Mouse (Mus musculus): ENCODE results near the gene Gm4312.
"Not testable (repeated sequence)": the region's sequence is repeated elsewhere in the genome, so short reads cannot be mapped to it uniquely, and the experiment has no call there.

Gene Gm4312

DNA sequence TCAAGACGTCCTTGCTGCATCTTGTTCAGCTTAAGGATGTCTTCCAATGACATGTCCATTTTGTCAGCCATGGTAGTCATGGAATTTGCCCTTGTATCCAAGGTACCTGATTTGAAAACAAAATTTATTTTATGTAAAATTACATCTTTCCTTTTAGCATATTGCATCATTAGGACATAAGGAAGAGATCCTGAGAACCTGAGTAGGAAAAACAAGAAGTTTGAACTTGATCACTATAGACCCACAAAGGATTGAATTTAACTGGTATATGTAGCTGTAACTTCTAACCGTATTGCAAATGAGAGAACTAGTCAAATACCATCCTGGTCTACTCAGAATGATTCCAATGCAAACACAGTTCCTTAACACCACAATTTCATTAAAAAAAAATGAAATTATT, at the start of gene Gm4312:
Gene Gm4312, minus strand, starts transcription at position 101 of the 400 bp plus-strand sequence.
- not testable (repeated sequence) for DNase-seq

DNA sequence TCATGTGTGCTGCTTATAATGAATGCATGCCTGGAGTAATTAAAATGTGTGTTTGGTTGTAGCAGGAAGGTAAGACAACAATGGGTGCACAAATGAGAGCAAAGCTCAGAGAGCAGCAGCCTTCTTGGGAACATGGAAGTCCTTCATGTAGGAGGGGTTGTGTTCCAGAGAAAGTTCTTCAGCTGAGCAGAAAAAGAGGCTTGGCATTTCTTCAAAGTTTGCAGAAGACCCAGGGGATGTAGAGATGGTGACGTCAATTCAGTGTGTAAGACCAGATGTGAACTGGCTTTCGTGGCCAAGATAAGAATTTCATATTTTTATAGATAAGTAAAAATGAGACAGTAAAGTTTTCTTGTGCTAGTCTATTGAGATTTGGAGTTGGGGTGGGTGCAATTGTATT, 45.2 kb upstream of the Gm4312 start:
- DNase-seq: no peak

DNA sequence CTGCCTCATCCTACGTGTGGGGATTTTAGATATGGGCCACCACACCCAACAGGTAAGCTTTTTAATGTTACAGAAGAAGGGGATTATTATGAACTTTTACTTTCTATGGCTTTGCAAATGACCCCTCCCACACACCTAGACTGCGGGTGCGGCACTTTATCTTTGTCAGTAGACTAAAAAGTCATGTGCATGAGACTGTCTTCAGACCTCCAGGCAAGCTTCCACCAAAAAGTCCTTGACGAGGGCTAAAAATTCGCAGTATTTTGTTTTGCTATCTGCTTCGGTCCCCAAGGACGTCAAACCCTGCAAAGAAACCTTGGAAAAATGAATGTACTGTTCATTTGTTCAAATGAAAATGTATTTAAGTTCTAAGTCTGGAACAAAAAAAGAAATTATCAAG, 33.2 kb upstream of the Gm4312 start:
- no peak for DNase-seq

DNA sequence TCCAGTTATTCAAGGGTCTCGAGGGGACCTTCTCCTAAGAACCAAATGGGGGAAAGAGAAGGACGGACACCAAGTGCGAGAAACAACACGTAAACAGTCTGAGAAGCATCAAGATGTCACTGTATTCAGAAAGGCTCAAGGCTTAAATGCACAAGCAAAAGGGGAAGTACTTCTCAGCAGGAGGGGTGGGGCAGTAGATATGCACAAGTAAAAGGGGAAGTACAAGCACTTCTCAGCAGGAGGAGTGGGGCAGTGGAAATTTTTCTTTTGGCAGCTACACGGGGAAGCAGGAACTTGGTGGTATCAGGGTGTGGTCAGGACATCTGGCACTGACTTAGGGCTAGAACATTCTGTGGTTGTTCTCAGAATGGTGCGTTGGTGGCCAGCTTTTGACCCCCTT, 19.9 kb upstream of the Gm4312 start:
- DNase-seq: not testable (repeated sequence)

DNA sequence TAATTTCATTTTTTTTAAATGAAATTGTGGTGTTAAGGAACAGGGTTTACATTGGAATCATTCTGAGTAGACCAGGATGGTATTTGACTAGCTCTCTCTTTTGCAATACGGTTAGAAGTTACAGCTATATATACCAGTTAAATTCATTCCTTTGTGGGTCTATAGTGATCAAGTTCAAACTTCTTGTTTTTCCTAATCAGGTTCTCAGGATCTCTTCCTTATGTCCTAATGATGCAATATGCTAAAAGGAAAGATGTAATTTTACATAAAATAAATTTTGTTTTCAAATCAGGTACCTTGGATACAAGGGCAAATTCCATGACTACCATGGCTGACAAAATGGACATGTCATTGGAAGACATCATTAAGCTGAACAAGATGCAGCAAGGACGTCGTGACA, 21.3 kb downstream of the Gm4312 start, which contains the start of gene Gm4307:
Gene Gm4307, plus strand, starts transcription at position 301 of the 400 bp plus-strand sequence.
- DNase-seq: not testable (repeated sequence)

DNA sequence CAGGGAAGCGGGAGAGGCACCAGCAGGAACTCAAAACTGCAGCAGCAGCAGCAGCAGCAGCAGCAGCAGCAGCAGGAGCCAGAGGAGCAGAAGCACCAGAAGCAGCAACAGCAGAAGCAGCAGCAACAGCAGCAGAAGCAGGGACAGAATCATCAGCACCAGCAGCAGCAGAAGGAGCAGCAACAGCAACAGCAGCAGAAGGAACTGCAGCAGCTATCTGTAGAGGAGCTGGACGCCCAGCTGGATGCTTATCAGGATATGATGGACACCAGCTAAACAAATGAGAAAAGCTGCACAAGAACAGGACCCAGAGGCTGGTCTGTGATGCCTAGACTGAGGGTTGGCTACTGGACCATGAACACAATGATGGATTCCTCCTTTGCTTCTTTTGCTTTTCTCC, 25.5 kb downstream of the Gm4312 start:
- DNase-seq: peak; percentile 0 to 3

DNA sequence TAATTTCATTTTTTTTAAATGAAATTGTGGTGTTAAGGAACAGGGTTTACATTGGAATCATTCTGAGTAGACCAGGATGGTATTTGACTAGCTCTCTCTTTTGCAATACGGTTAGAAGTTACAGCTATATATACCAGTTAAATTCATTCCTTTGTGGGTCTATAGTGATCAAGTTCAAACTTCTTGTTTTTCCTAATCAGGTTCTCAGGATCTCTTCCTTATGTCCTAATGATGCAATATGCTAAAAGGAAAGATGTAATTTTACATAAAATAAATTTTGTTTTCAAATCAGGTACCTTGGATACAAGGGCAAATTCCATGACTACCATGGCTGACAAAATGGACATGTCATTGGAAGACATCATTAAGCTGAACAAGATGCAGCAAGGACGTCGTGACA, 31.6 kb downstream of the Gm4312 start, which contains the start of gene Gm4305:
Gene Gm4305, plus strand, starts transcription at position 301 of the 400 bp plus-strand sequence.
- DNase-seq: not testable (repeated sequence)

DNA sequence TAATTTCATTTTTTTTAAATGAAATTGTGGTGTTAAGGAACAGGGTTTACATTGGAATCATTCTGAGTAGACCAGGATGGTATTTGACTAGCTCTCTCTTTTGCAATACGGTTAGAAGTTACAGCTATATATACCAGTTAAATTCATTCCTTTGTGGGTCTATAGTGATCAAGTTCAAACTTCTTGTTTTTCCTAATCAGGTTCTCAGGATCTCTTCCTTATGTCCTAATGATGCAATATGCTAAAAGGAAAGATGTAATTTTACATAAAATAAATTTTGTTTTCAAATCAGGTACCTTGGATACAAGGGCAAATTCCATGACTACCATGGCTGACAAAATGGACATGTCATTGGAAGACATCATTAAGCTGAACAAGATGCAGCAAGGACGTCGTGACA, 36.7 kb downstream of the Gm4312 start, which contains the start of gene Gm4303:
Gene Gm4303, plus strand, starts transcription at position 301 of the 400 bp plus-strand sequence.
- not testable (repeated sequence) for DNase-seq

DNA sequence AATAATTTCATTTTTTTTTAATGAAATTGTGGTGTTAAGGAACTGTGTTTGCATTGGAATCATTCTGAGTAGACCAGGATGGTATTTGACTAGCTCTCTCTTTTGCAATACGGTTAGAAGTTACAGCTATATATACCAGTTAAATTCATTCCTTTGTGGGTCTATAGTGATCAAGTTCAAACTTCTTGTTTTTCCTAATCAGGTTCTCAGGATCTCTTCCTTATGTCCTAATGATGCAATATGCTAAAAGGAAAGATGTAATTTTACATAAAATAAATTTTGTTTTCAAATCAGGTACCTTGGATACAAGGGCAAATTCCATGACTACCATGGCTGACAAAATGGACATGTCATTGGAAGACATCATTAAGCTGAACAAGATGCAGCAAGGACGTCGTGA, 41.8 kb downstream of the Gm4312 start, which contains the start of gene Gm4302:
Gene Gm4302, plus strand, starts transcription at position 301 of the 400 bp plus-strand sequence.
- not testable (repeated sequence) for DNase-seq

DNA sequence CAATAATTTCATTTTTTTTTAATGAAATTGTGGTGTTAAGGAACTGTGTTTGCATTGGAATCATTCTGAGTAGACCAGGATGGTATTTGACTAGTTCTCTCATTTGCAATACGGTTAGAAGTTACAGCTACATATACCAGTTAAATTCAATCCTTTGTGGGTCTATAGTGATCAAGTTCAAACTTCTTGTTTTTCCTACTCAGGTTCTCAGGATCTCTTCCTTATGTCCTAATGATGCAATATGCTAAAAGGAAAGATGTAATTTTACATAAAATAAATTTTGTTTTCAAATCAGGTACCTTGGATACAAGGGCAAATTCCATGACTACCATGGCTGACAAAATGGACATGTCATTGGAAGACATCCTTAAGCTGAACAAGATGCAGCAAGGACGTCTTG, 47.0 kb downstream of the Gm4312 start, which contains the start of gene Gm4301:
Gene Gm4301, plus strand, starts transcription at position 301 of the 400 bp plus-strand sequence.
- not testable (repeated sequence) for DNase-seq

Measured in lung, adult 18-20 months (tissue).